Mouse (Mus musculus) kidney, postnatal 36 days (tissue): ENCODE measurements around the gene Ccdc59.

Experiments used
- DNase-seq, 2 experiments: peaks; one replicate each; pipeline ENCODE4 v3.0.0; 2021 to 2022; ENCODE audit warnings: mixed read lengths in 2 of 2

The Ccdc59 gene

GRCm38 (mm10) chr10:105840928-105841888 is at the start of gene Ccdc59, which contains the start of gene Mettl25:
Gene Ccdc59, plus strand, starts transcription at chr10:105841067.
Gene Mettl25, minus strand, starts transcription at chr10:105841380.
- DNase-seq = peak; percentile 96 to 97

- DNase-seq = no peak
Observed at GRCm38 (mm10) chr10:105793776-105794552, 46.9 kb upstream of the Ccdc59 start.

DNA sequence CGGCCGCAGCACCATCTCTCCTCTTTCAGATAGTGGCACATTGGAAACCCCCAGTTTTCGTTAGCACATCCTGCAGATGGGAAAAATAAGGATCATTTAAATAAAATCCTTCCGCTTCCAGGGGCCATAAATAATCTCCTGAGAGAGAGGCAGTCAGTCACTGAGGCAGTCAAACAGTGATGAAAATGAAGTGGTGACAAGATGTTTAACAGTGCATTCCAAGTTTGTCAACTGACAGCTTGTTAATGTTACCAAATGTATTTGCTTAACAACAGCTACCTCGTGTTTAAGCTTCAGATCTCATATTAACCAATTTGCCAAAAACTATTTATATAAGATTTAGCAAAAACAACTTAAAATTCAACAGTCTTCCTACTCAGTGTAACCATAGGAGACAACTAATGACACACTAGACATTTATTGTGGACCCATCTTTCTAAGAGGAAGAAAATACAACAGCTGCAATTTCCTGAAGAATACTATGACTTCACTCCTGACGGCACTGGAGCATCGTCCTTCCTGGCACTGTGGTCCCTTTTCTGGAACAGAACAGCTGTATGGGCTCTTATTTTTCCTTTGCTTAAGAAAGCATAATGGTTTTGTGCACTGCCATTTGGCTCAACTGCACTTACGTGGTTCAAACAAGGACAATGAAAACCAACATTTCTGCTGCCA is 43.5 kb upstream of the Ccdc59 start:
- DNase-seq = no peak

DNA sequence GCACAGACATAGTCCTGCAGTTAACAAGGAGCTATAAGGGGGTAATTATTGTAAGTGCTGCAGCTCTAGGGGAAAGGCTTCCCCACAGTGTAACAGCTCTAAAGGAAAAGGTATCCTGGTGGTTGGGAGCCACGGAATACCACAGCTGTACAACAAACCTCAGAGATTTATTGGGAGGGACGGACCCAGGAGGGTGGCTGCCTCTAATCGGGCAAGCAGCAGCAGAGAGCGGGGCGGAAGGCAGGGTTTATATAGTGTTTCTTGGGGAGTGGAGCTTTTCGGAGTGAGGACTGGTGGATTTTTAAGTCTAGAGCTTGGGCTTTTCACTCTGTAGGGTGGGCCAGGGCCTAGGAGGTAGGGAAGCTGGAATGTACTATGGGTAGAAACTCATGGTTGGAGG is 39.7 kb upstream of the Ccdc59 start:
- DNase-seq = no peak

- no peak for DNase-seq
Observed at GRCm38 (mm10) chr10:105802132-105802531, 38.7 kb upstream of the Ccdc59 start.

DNA sequence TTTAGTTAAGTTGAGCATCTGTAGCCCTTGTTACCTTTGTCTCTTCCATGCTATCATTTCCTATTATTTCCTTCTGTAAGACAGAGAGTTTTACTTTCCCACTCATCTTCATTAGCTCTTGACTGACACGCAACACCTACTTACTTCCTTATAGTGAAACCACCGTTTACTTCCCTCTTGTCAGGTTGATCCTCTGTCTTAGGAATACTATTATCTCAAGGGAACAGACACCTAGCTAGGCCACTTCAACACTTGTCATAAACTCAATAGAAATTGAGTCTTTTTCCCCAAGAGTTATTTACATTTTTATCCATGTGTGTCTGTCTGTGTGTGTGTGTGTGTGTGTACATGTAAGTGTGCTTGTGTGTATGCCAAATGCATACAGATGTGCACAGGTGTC is 37.4 kb upstream of the Ccdc59 start:
- DNase-seq = no peak

- no peak for DNase-seq
Observed at GRCm38 (mm10) chr10:105806259-105807010, 34.4 kb upstream of the Ccdc59 start.

DNA sequence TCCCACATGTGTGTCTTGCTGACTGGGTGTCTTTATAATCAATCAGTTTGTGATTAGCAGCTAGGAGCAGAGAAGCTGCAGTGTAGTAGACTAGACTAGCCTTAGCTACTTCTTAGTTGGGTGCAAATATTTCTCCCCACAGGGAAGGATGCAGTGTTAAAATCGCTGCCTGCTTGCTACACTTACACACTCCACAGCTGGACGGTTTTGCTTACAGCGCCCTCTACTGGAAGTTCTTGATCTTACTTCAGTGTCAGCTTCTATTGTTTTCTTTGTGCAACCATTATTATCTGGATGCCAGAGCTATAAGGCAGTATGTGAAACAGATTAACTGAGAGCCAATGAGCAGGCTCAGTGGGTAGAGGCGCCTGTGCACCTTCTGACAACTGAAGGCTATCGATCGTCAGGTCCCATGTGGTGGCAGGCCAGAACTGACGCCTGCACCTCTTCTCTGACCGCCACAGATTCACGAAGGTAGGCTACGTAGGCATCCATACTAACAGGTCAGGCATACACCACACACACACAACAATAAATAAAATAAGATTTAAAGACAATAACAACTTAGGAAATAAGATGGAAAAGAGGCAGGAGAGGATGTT is 6.1 kb upstream of the Ccdc59 start:
- peak in 1 of 2 experiments; percentile 6 for DNase-seq

DNA sequence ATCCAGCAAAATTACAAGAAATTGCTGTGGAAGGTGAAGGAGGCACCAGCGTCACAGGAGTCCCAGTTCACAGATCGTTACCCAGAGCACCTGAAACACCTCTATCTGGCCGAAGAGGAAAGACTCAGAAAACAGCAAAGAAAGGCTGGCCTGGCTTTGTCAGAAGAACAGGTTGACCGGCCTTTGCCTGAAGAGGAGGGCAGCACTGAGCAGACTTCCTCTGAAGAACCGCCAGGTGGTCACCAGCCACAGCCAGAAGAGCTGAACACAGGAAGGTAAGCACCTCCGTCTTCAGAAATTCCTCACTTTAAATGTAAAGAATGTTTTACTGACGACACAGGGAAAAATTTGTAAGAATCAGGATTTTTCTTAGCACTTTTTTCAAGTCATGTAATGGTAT is 1.7 kb downstream of the Ccdc59 start:
- peak in 1 of 2 experiments; percentile 8 for DNase-seq

DNA sequence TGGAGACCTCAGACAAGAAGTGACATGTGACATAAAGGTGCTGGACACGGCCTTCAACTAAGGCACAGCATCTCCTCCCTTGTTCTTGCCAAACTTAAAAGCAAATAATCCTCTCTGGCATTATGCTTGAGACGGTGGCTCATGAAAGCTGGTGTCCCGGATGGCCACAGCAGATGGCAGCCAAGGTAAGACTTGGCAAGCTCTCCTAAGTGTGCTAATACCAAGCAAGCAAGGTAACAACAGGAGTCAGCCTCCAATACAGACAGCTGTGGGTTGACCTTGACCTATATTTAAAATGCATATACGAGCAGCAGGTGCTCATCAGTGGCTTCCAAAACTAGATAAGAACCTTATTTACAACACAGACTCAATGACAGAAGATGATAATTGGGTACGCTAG is 9.4 kb downstream of the Ccdc59 start:
- DNase-seq = no peak

DNA sequence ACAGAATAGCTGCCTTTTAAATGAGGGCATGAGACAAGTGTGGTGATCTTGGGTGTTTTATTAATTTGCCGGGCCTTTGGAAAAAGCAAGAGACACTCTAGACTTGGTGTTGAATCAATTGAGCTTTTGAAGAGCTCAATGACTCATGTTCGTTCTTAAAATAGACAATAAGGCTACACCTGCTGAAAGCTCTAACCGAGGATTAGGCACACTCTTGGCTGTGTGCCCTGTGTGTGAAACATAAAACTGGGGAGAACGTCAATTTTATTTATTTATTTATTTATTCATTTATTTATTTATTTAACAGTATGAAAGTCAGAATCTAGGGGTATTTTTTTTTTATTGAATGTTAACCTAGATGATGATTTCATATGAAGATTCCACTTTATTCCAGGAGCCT is 10.3 kb downstream of the Ccdc59 start:
- DNase-seq = no peak

- DNase-seq = peak in 1 of 2 experiments; percentile 19
Observed at GRCm38 (mm10) chr10:105867312-105867711, 26.4 kb downstream of the Ccdc59 start.
